Mouse (Mus musculus) heart, adult 2 months (tissue): ENCODE measurements at regions not wholly inside any gene's neighbourhood (a gene's known extent, or its start where the extent isn't known, plus 50 kb on each side); places are given as distances from the start of the nearest gene placed in this dataset.

ENCODE experiments used
- CTCF ChIP-seq: fragments of 200-600 bp; IDR thresholded peaks from 2 replicates; pipeline ENCODE4 v1.8.1; 2022; ENCODE audit warnings: antibody characterized with exemption, mild to moderate bottlenecking, moderate library complexity
- POLR2A ChIP-seq: fragments of 200-500 bp; IDR thresholded peaks from 2 replicates; pipeline ENCODE4 v1.6.1; 2011; ENCODE audit warnings: mild to moderate bottlenecking, low read depth, low read length, control low read depth; ENCODE audit not compliant: insufficient read depth

DNA sequence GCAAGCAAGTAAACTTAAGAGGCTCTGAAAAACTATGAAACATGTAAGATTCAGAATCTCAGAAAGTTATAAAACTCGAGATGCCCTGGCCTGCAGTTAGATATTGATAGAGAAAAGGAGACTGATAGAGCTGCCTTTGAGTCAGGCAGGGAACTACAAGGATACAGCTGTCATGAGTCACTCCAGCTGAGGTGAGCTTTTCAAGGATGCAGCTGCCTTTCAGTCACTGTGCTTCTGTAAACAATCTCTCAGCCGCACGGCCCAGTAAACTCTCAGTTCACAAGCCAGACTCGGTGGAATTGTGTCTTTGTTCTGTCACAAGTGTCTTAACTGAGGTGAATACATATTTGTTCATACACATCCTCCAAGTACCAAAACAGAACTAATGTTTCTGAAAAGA, 334.9 kb upstream of the Rsrc1 start:
- TF ChIP-seq CTCF (no peak), POLR2A (no peak)
